30 mouse cellular contexts compared by ENCODE assay signal in genomic region chr6:142058281-142058680, GRCm38 (mm10). TPM values are rescaled to one million over a fixed set of nuclear protein-coding genes. Genes with fewer than 3 reads are reported as not detected.
"Had no signal": no experiment of that assay in that cellular context is flagged by ENCODE, and none has a peak within 500 bp of the region (broad histone marks: within the 10 kb centered on the region; RNA-seq: fewer than 3 reads in every experiment).

No protein-coding gene starts in this region.

RNA-seq across cellular contexts. Expression of gene Gm6614, which starts 47.1 kb away (rescaled TPM):
- total RNA-seq: common myeloid progenitor, adult 5-6 weeks; gastrocnemius, adult 18-20 months; gastrocnemius, adult 2 months; gastrocnemius, adult 8-10 months; gastrocnemius, postnatal 10 days; gastrocnemius, postnatal 14 days; gastrocnemius, postnatal 25 days; gastrocnemius, postnatal 36 days; gastrocnemius, postnatal 4 days; granulocyte monocyte progenitor cell, adult 5-6 weeks; heart, adult 18-20 months; heart, adult 2 months; heart, adult 8-10 months had no signal
- polyA plus RNA-seq: cortical plate, adult 2 months; embryonic facial prominence, embryonic 11.5 days; embryonic facial prominence, embryonic 12.5 days; embryonic facial prominence, embryonic 13.5 days; embryonic facial prominence, embryonic 14.5 days; embryonic facial prominence, embryonic 15.5 days; erythroblast, embryonic 14.5 days; forebrain, embryonic 10.5 days; forebrain, embryonic 11.5 days; forebrain, embryonic 12.5 days; forebrain, embryonic 13.5 days; forebrain, embryonic 14.5 days; forebrain, embryonic 15.5 days; forebrain, embryonic 16.5 days; forebrain, postnatal 0 days; frontal cortex, adult 2 months; gonadal fat pad, adult 2 months; heart, adult 2 months had no signal
